Mouse (Mus musculus) embryonic facial prominence, embryonic 12.5 days (tissue): ENCODE results near the gene Lhx2. TPM values are rescaled to one million over a fixed set of nuclear protein-coding genes. Genes with fewer than 3 reads are reported as not detected.
A peak's percentile ranks its signal among the peaks of the same experiment; 100 is the strongest.

ENCODE experiments used
- ATAC-seq: fragments of 200-750 bp; cut with Nextera tagmentation; 2 replicates; pipeline ENCODE4 v1.8.0; 2017; ENCODE audit not compliant: insufficient number of reproducible peaks, insufficient read depth, low FRiP score, low TSS enrichment
- H3K27ac ChIP-seq: fragments of 300-500 bp; sonication (generic); 2 replicates; pipeline ENCODE4 v1.5.1; 2016; ENCODE audit warnings: mild to moderate bottlenecking
- H3K27me3 ChIP-seq: fragments of 300-500 bp; sonication (generic); 2 replicates; pipeline ENCODE4 v1.6.1; 2016; ENCODE audit warnings: mild to moderate bottlenecking, moderate library complexity
- H3K36me3 ChIP-seq: fragments of 300-500 bp; sonication (generic); 2 replicates; pipeline ENCODE4 v1.6.1; 2016; ENCODE audit warnings: mild to moderate bottlenecking
- H3K4me1 ChIP-seq: fragments of 300-500 bp; sonication (generic); 2 replicates; pipeline ENCODE4 v1.6.1; 2016
- H3K4me2 ChIP-seq: fragments of 300-500 bp; sonication (generic); replicated peaks from 2 replicates; pipeline ENCODE4 v1.6.1; 2016; ENCODE audit warnings: mild to moderate bottlenecking, moderate library complexity
- H3K4me3 ChIP-seq: fragments of 300-500 bp; sonication (generic); 2 replicates; pipeline ENCODE4 v1.5.1; 2016; ENCODE audit warnings: mild to moderate bottlenecking
- H3K9ac ChIP-seq: fragments of 300-500 bp; sonication (generic); 2 replicates; pipeline ENCODE4 v1.6.1; 2016; ENCODE audit warnings: mild to moderate bottlenecking, moderate library complexity
- H3K9me3 ChIP-seq: fragments of 300-500 bp; sonication (generic); 2 replicates; pipeline ENCODE4 v1.6.1; 2016; ENCODE audit warnings: mild to moderate bottlenecking, moderate library complexity
- WGBS: fragments of 180-500 bp; shearing (Covaris S2); methylation state at CpG from one replicate; pipeline ENCODE4 v1.1.7; 2016; 5-methylcytosine and 5-hydroxymethylcytosine counted together
- polyA plus RNA-seq: library from polyadenylated mRNA; unstranded; fragments of >200 nt; fragmentation: Nextera tagmentation; extraction: Ambion mirVana; gene quantifications from 2 replicates; pipeline ENCODE4 v1.2.1, GENCODE M21; 2016

Lhx2 gene
- polyA plus RNA-seq = 18.4 and 22.2 TPM in 2 replicates

GRCm38 (mm10) chr2:38338990-38339909 lies at the start of gene Lhx2:
Lhx2 (plus strand) TSS chr2:38339281.
- H3K4me3 ChIP-seq = peak within 1 kb of the TSS; percentile 38
- H3K27me3 ChIP-seq = peaks cover 96% of the 10 kb centered on the region
- ATAC-seq = peak; percentile 55
- H3K9me3 ChIP-seq = no peaks in the 10 kb centered on the region
- H3K27ac ChIP-seq = no peak within 1 kb of the TSS; the same call in 1 of the 2 replicates
- 0% methylated on average over 70 of the region's 92 CpGs for WGBS
- no peaks in the 10 kb centered on the region for H3K36me3 ChIP-seq
- H3K4me1 ChIP-seq = peaks cover 13% of the 10 kb centered on the region
- H3K4me2 ChIP-seq = peak within 1 kb of the TSS; percentile 72
- peak within 1 kb of the TSS; percentile 49 for H3K9ac ChIP-seq

GRCm38 (mm10) chr2:38291526-38291925 lies 47.6 kb upstream of the Lhx2 start:
- H3K9ac ChIP-seq = no peak overlapping the region
- H3K4me1 ChIP-seq = peaks cover under 1% of the 10 kb centered on the region; the same call in 1 of the 2 replicates
- no peak overlapping the region for H3K4me2 ChIP-seq
- H3K9me3 ChIP-seq = no peaks in the 10 kb centered on the region
- no peak for ATAC-seq
- no peak overlapping the region for H3K4me3 ChIP-seq
- H3K27me3 ChIP-seq = no peaks in the 10 kb centered on the region
- H3K36me3 ChIP-seq = no peaks in the 10 kb centered on the region
- no peak overlapping the region for H3K27ac ChIP-seq
- 79% methylated on average over 1 of the region's 1 CpGs for WGBS

GRCm38 (mm10) chr2:38295939-38296338 lies 43.1 kb upstream of the Lhx2 start:
- Histone ChIP-seq H3K4me2 (no peak overlapping the region), H3K36me3 (no peaks in the 10 kb centered on the region), H3K27me3 (no peaks in the 10 kb centered on the region), H3K4me3 (no peak overlapping the region), H3K4me1 (no peaks in the 10 kb centered on the region), H3K9ac (no peak overlapping the region), H3K9me3 (no peaks in the 10 kb centered on the region), H3K27ac (no peak overlapping the region)
- no peak for ATAC-seq
- WGBS = 90% methylated on average over 4 of the region's 4 CpGs

GRCm38 (mm10) chr2:38300941-38301340 lies 38.1 kb upstream of the Lhx2 start:
- Histone ChIP-seq H3K4me2 (no peak overlapping the region), H3K4me1 (no peaks in the 10 kb centered on the region), H3K36me3 (no peaks in the 10 kb centered on the region), H3K4me3 (no peak overlapping the region), H3K9ac (no peak overlapping the region), H3K9me3 (no peaks in the 10 kb centered on the region), H3K27ac (no peak overlapping the region), H3K27me3 (no peaks in the 10 kb centered on the region)
- 84% methylated on average over 2 of the region's 2 CpGs for WGBS
- ATAC-seq = no peak

GRCm38 (mm10) chr2:38305152-38305551 lies 33.9 kb upstream of the Lhx2 start:
- no peak overlapping the region for H3K4me2 ChIP-seq
- no peak for ATAC-seq
- H3K4me1 ChIP-seq = no peaks in the 10 kb centered on the region
- no peak overlapping the region for H3K4me3 ChIP-seq
- no peak overlapping the region for H3K27ac ChIP-seq
- no peaks in the 10 kb centered on the region for H3K36me3 ChIP-seq
- H3K9me3 ChIP-seq = no peaks in the 10 kb centered on the region
- H3K9ac ChIP-seq = no peak overlapping the region
- 87% methylated on average over 1 of the region's 1 CpGs for WGBS
- no peaks in the 10 kb centered on the region for H3K27me3 ChIP-seq

GRCm38 (mm10) chr2:38312921-38313320 lies 26.2 kb upstream of the Lhx2 start:
- no peaks in the 10 kb centered on the region for H3K36me3 ChIP-seq
- no peaks in the 10 kb centered on the region for H3K4me1 ChIP-seq
- H3K27ac ChIP-seq = no peak overlapping the region
- WGBS = 25% methylated on average over 3 of the region's 3 CpGs
- H3K4me2 ChIP-seq = no peak overlapping the region
- H3K27me3 ChIP-seq = peaks cover 6% of the 10 kb centered on the region; the same call in 1 of the 2 replicates
- no peaks in the 10 kb centered on the region for H3K9me3 ChIP-seq
- no peak for ATAC-seq
- no peak overlapping the region for H3K9ac ChIP-seq
- H3K4me3 ChIP-seq = no peak overlapping the region

- peaks cover 6% of the 10 kb centered on the region; the same call in 1 of the 2 replicates for H3K27me3 ChIP-seq
- no peak for ATAC-seq
- H3K4me1 ChIP-seq = no peaks in the 10 kb centered on the region
- no peaks in the 10 kb centered on the region for H3K9me3 ChIP-seq
- H3K27ac ChIP-seq = no peak overlapping the region
- no peaks in the 10 kb centered on the region for H3K36me3 ChIP-seq
- WGBS = 57% methylated on average over 3 of the region's 3 CpGs
- no peak overlapping the region for H3K4me3 ChIP-seq
- H3K9ac ChIP-seq = no peak overlapping the region
- H3K4me2 ChIP-seq = no peak overlapping the region
Measured at GRCm38 (mm10) chr2:38313399-38313798, 25.7 kb upstream of the Lhx2 start.

GRCm38 (mm10) chr2:38319086-38319485 lies 20.0 kb upstream of the Lhx2 start:
- Histone ChIP-seq H3K4me3 (no peak overlapping the region), H3K36me3 (no peaks in the 10 kb centered on the region), H3K27me3 (0 out of 2 replicates have a peak, but pooled peaks cover 2% of the 10 kb centered on the region), H3K4me1 (no peaks in the 10 kb centered on the region), H3K9ac (no peak overlapping the region), H3K27ac (no peak overlapping the region), H3K4me2 (no peak overlapping the region), H3K9me3 (no peaks in the 10 kb centered on the region)
- no peak for ATAC-seq
- WGBS = 86% methylated on average over 11 of the region's 11 CpGs

- Histone ChIP-seq H3K4me3 (no peak overlapping the region), H3K27ac (no peak overlapping the region), H3K4me2 (no peak overlapping the region), H3K9ac (no peak overlapping the region), H3K36me3 (no peaks in the 10 kb centered on the region), H3K9me3 (no peaks in the 10 kb centered on the region), H3K27me3 (0 out of 2 replicates have a peak, but pooled peaks cover 2% of the 10 kb centered on the region), H3K4me1 (no peaks in the 10 kb centered on the region)
- no peak for ATAC-seq
- 48% methylated on average over 4 of the region's 4 CpGs for WGBS
Measured at GRCm38 (mm10) chr2:38320911-38321310, 18.2 kb upstream of the Lhx2 start.

GRCm38 (mm10) chr2:38323380-38323779 lies 15.7 kb upstream of the Lhx2 start:
- Histone ChIP-seq H3K9me3 (no peaks in the 10 kb centered on the region), H3K36me3 (no peaks in the 10 kb centered on the region), H3K4me2 (no peak overlapping the region), H3K4me3 (no peak overlapping the region), H3K9ac (no peak overlapping the region), H3K27me3 (0 out of 2 replicates have a peak, but pooled peaks cover 2% of the 10 kb centered on the region), H3K4me1 (no peaks in the 10 kb centered on the region), H3K27ac (no peak overlapping the region)
- 64% methylated on average over 8 of the region's 8 CpGs for WGBS
- ATAC-seq = no peak

- ATAC-seq = no peak
Measured at GRCm38 (mm10) chr2:38326671-38327070, 12.4 kb upstream of the Lhx2 start.

GRCm38 (mm10) chr2:38333586-38334119 lies 5.4 kb upstream of the Lhx2 start:
- no peak overlapping the region for H3K4me3 ChIP-seq
- no peaks in the 10 kb centered on the region for H3K9me3 ChIP-seq
- H3K4me2 ChIP-seq = no peak overlapping the region
- H3K27me3 ChIP-seq = peaks cover 57% of the 10 kb centered on the region
- no peak overlapping the region for H3K27ac ChIP-seq
- no peak for ATAC-seq
- H3K9ac ChIP-seq = no peak overlapping the region
- WGBS = 42% methylated on average over 7 of the region's 7 CpGs
- peaks cover 7% of the 10 kb centered on the region for H3K4me1 ChIP-seq
- H3K36me3 ChIP-seq = no peaks in the 10 kb centered on the region

More at GRCm38 (mm10) chr2:38326671-38327070, 12.4 kb upstream of the Lhx2 start:
- Histone ChIP-seq H3K4me2 (no peak overlapping the region), H3K27me3 (peaks cover 5% of the 10 kb centered on the region; the same call in 1 of the 2 replicates), H3K4me1 (no peaks in the 10 kb centered on the region), H3K4me3 (no peak overlapping the region), H3K36me3 (no peaks in the 10 kb centered on the region), H3K27ac (no peak overlapping the region), H3K9ac (no peak overlapping the region), H3K9me3 (no peaks in the 10 kb centered on the region)
- WGBS = 76% methylated on average over 1 of the region's 1 CpGs
